Mouse (Mus musculus): ENCODE data around the gene Metap1. TPM values are rescaled to one million over a fixed set of nuclear protein-coding genes. Genes with fewer than 3 reads are reported as not detected.

Gene Metap1
- polyA plus RNA-seq, 1 experiment from 2014 or later = 46.6 TPM

- H3K27ac ChIP-seq (ENCODE audit: low read length) = no peak overlapping the region
- no peak overlapping the region for H3K9ac ChIP-seq (ENCODE audit: low read length)
- ATAC-seq (ENCODE audit: low read depth) = no peak
- no peaks in the 10 kb centered on the region for H3K36me3 ChIP-seq (ENCODE audit: control insufficient read depth, insufficient read depth, low read length)
- WGBS = 76% methylated on average over 3 of the region's 3 CpGs
- H3K4me3 ChIP-seq (ENCODE audit: low read length) = no peak overlapping the region
- no peaks in the 10 kb centered on the region for H3K4me1 ChIP-seq (replicated peaks; ENCODE audit: control insufficient read depth, insufficient read depth, low read length)
- no peaks in the 10 kb centered on the region for H3K9me3 ChIP-seq (ENCODE audit: control insufficient read depth, low read length)
- H3K27me3 ChIP-seq (ENCODE audit: control insufficient read depth, insufficient read depth, low read depth, low read length) = no peaks in the 10 kb centered on the region
- H3K4me2 ChIP-seq (ENCODE audit: low read depth, low read length) = no peak overlapping the region
Measured at GRCm38 (mm10) chr3:138410211-138410610, 79.1 kb downstream of the Metap1 start.

- no peaks in the 10 kb centered on the region for H3K27me3 ChIP-seq (ENCODE audit: control insufficient read depth, insufficient read depth, low read depth, low read length)
- no peaks in the 10 kb centered on the region for H3K36me3 ChIP-seq (ENCODE audit: control insufficient read depth, insufficient read depth, low read length)
- no peak overlapping the region for H3K27ac ChIP-seq (ENCODE audit: low read length)
- 0 out of 2 replicates have a peak, but pooled peaks cover 2% of the 10 kb centered on the region for H3K4me1 ChIP-seq (replicated peaks; ENCODE audit: control insufficient read depth, insufficient read depth, low read length)
- no peak overlapping the region for H3K4me2 ChIP-seq (ENCODE audit: low read depth, low read length)
- no peaks in the 10 kb centered on the region for H3K9me3 ChIP-seq (ENCODE audit: control insufficient read depth, low read length)
- no peak overlapping the region for H3K9ac ChIP-seq (ENCODE audit: low read length)
- H3K4me3 ChIP-seq (ENCODE audit: low read length) = no peak overlapping the region
- 75% methylated on average over 1 of the region's 1 CpGs for WGBS
- ATAC-seq (ENCODE audit: low read depth) = no peak
Measured at GRCm38 (mm10) chr3:138409585-138409984, 79.7 kb downstream of the Metap1 start.

MicroRNAs within 50 kb of the gene (microRNA counts, 519-probe panel; counts per million panel counts)
- not detected for microRNA mmu-miR-1956

Small RNA genes within 50 kb of the gene (microRNA-seq; reads per million reads assigned to microRNA genes)
- gene Mir1956 = not detected

Other genes starting within 250 kb of the Metap1 start
- gene Adh1, start 228.5 kb downstream of the Metap1 start, polyA plus RNA-seq (2015; fragmentation: Nextera tagmentation; extraction: Ambion mirVana) = 1,307 and 1,323 TPM in 2 replicates
- 0.19 TPM in 1 of 2 replicates, not detected in the other for gene Adh6a, start 176.2 kb downstream of the Metap1 start, polyA plus RNA-seq (2015; fragmentation: Nextera tagmentation; extraction: Ambion mirVana)
- gene Adh6b, start 147.7 kb downstream of the Metap1 start, polyA plus RNA-seq (2015; fragmentation: Nextera tagmentation; extraction: Ambion mirVana) = 0.14 and 0.31 TPM in 2 replicates
- not detected in 2 replicates for gene Adh4, start 74.0 kb downstream of the Metap1 start, polyA plus RNA-seq (2015; fragmentation: Nextera tagmentation; extraction: Ambion mirVana)
- gene Adh5, start 46.4 kb downstream of the Metap1 start, polyA plus RNA-seq (2015; fragmentation: Nextera tagmentation; extraction: Ambion mirVana) = 212 and 215 TPM in 2 replicates
- 306 and 326 TPM in 2 replicates for gene Eif4e, start 36.7 kb upstream of the Metap1 start, polyA plus RNA-seq (2015; fragmentation: Nextera tagmentation; extraction: Ambion mirVana)